Mouse (Mus musculus): ENCODE results near the gene Olfr715.

DNA sequence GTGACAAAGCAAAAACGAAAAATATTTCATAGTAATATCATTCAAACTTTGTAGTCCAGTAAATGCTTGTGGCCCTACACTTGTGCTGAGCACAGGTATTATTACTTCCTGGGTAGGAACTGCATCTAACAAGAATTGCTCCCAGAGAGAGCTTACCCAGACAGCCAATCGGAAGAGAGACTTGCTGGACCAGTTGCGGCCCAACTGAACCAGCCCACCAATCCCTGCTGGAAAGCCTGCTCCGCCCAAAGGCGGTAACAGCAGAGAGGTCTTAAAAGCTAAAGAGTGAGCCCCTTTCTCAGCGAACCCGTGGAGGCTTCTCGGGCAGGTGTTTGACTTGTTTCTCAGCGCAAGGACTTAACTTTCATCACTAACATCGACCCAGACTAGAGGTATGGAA is 35.8 kb upstream of the Olfr715 start, which contains the start of gene Nlrp14:
- TF ChIP-seq CTCF (IDR thresholded peaks at IDR 0.05; ENCODE audit: low read depth, low read length) (no peak), POLR2A (IDR thresholded peaks at IDR 0.05; ENCODE audit: borderline replicate concordance, low read depth, low read length) (no peak)

Measured in bone marrow macrophage, adult 2 months (primary cell).